Mouse (Mus musculus) common myeloid progenitor, adult 5-6 weeks (primary cell): ENCODE measurements around the gene 4933430I17Rik. TPM values are rescaled to one million over a fixed set of nuclear protein-coding genes. Genes with fewer than 3 reads are reported as not detected.
A peak's percentile ranks its signal among the peaks of the same experiment; 100 is the strongest.

Experiments
- ATAC-seq: replicated peaks from 2 replicates; pipeline ENCODE4 v1.8.0; 2016; ENCODE audit warnings: low read depth, mild to moderate bottlenecking, moderate TSS enrichment, inconsistent platforms; ENCODE audit not compliant: poor library complexity, severe bottlenecking
- total RNA-seq: library from RNA; stranded (forward); fragments of 200-1000, 187-1606 nt; gene quantifications from 2 replicates; pipeline ENCODE4 v1.2.3, GENCODE M21; 2017

The 4933430I17Rik gene
- total RNA-seq, 1 experiment from 2014 or later, result 0.41 TPM

- no peak for ATAC-seq
Observed at GRCm38 (mm10) chr4:62533729-62534128, 8.6 kb downstream of the 4933430I17Rik start.

GRCm38 (mm10) chr4:62541802-62542201 is 16.6 kb downstream of the 4933430I17Rik start:
- no peak for ATAC-seq

- ATAC-seq, result no peak
Observed at GRCm38 (mm10) chr4:62543782-62544181, 18.6 kb downstream of the 4933430I17Rik start.

- ATAC-seq, result no peak
Observed at GRCm38 (mm10) chr4:62544801-62545200, 19.6 kb downstream of the 4933430I17Rik start.

- no peak for ATAC-seq
Observed at GRCm38 (mm10) chr4:62551966-62552365, 26.8 kb downstream of the 4933430I17Rik start.

- no peak for ATAC-seq
Observed at GRCm38 (mm10) chr4:62557436-62557835, 32.3 kb downstream of the 4933430I17Rik start.

- ATAC-seq, result no peak
Observed at GRCm38 (mm10) chr4:62559797-62560329, 34.7 kb downstream of the 4933430I17Rik start, which contains the start of gene Rgs3. Gene Rgs3 (plus strand): TSS chr4:62559847.

- ATAC-seq, result peak; percentile 93
Observed at GRCm38 (mm10) chr4:62560963-62561629, 35.9 kb downstream of the 4933430I17Rik start.

- no peak; the same call in 1 of the 2 replicates for ATAC-seq
Observed at GRCm38 (mm10) chr4:62561630-62562001, 36.4 kb downstream of the 4933430I17Rik start.

- no peak for ATAC-seq
Observed at GRCm38 (mm10) chr4:62562006-62562405, 36.8 kb downstream of the 4933430I17Rik start.

GRCm38 (mm10) chr4:62566530-62566929 is 41.4 kb downstream of the 4933430I17Rik start:
- no peak for ATAC-seq

- no peak for ATAC-seq
Observed at GRCm38 (mm10) chr4:62567696-62568095, 42.5 kb downstream of the 4933430I17Rik start.

GRCm38 (mm10) chr4:62568359-62568758 is 43.2 kb downstream of the 4933430I17Rik start:
- ATAC-seq, result no peak

GRCm38 (mm10) chr4:62569603-62570002 is 44.4 kb downstream of the 4933430I17Rik start:
- no peak for ATAC-seq

- no peak for ATAC-seq
Observed at GRCm38 (mm10) chr4:62570029-62570428, 44.9 kb downstream of the 4933430I17Rik start.

GRCm38 (mm10) chr4:62582365-62583264 is 57.4 kb downstream of the 4933430I17Rik start:
- ATAC-seq, result peak; percentile 46

- ATAC-seq, result peak; percentile 71
Observed at GRCm38 (mm10) chr4:62583265-62584092, 58.3 kb downstream of the 4933430I17Rik start.

GRCm38 (mm10) chr4:62587067-62587466 is 61.9 kb downstream of the 4933430I17Rik start:
- no peak for ATAC-seq

- ATAC-seq, result peak; percentile 54; the same call in 1 of the 2 replicates
Observed at GRCm38 (mm10) chr4:62590878-62591277, 65.7 kb downstream of the 4933430I17Rik start.

GRCm38 (mm10) chr4:62591326-62591725 is 66.2 kb downstream of the 4933430I17Rik start:
- ATAC-seq, result no peak
